ENCODE assay signal across 26 mouse cellular contexts in the genomic region with DNA sequence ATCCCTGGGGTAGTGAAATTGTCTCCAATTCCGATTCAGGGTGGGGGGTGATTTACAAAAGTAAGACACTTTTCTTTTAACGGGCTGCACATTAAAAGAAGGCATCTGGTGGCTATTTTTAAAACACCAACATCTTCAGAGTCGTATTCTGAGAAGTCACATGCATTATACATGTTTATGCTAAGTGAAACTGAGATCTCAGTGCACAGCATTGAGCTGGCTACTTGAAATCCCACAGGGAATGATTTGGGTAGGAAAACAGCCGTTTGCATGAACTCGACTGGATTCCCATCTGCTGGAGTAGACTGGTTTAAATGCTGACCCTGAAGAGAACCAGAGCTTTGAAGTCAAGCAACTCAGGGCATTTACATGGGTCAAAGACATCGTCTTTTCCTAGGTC.
DNase-seq lines count a peak whose midpoint lies in the region; ATAC-seq lines count a peak whose summit lies in the region.
"Had no signal": no experiment of that assay in that cellular context is flagged by ENCODE, and none has a peak within 500 bp of the region (broad histone marks: within the 10 kb centered on the region; RNA-seq: fewer than 3 reads in every experiment).

No protein-coding gene starts in this region.

- no peaks in the 10 kb centered on the region for H3K27me3 ChIP-seq in forebrain, embryonic 16.5 days (replicated peaks; ENCODE audit: control insufficient read depth, insufficient read depth, low read length)
- H3K27me3 ChIP-seq in forebrain, embryonic 12.5 days = no peaks in the 10 kb centered on the region
- no peaks in the 10 kb centered on the region for H3K27me3 ChIP-seq in embryonic facial prominence, embryonic 10.5 days (replicated peaks; ENCODE audit: low read depth, poor library complexity, severe bottlenecking)
- H3K27me3 ChIP-seq in kidney, embryonic 16.5 days (ENCODE audit: insufficient read depth, low read length) = no peaks in the 10 kb centered on the region
- no peaks in the 10 kb centered on the region for H3K27me3 ChIP-seq in kidney, embryonic 14.5 days (ENCODE audit: control insufficient read depth, insufficient read depth, low read length)
- H3K27me3 ChIP-seq: limb, embryonic 12.5 days had no signal

- peak; percentile 31; the same call in 1 of the 2 replicates for ATAC-seq in forebrain, embryonic 16.5 days
- no peak for ATAC-seq in forebrain, embryonic 12.5 days (ENCODE audit: low FRiP score)
- ATAC-seq in kidney, embryonic 16.5 days (ENCODE audit: low FRiP score, low TSS enrichment) = no peak
- no peak for ATAC-seq in kidney, embryonic 14.5 days (ENCODE audit: low FRiP score, low TSS enrichment)
- ATAC-seq: CD4-positive, CD25-positive, alpha-beta regulatory T cell, adult 4 months; hindbrain, postnatal 0 days; intestine, postnatal 0 days; liver, postnatal 0 days; midbrain, embryonic 16.5 days had no signal

- no peak overlapping the region for H3K4me3 ChIP-seq in forebrain, embryonic 16.5 days (replicated peaks; ENCODE audit: low read length)
- H3K4me3 ChIP-seq in forebrain, embryonic 12.5 days (replicated peaks) = no peak overlapping the region
- no peak overlapping the region for H3K4me3 ChIP-seq in embryonic facial prominence, embryonic 10.5 days
- H3K4me3 ChIP-seq in kidney, embryonic 16.5 days (ENCODE audit: low read length) = no peak overlapping the region
- no peak overlapping the region for H3K4me3 ChIP-seq in kidney, embryonic 14.5 days (ENCODE audit: low read length)
- H3K4me3 ChIP-seq: heart, adult 2 months; limb, embryonic 12.5 days; myocyte had no signal

- no peak overlapping the region for H3K9ac ChIP-seq in forebrain, embryonic 16.5 days (replicated peaks; ENCODE audit: low read depth, low read length)
- H3K9ac ChIP-seq in forebrain, embryonic 12.5 days = no peak overlapping the region
- H3K9ac ChIP-seq in kidney, embryonic 16.5 days (replicated peaks; ENCODE audit: low read length) = no peak overlapping the region
- no peak overlapping the region for H3K9ac ChIP-seq in kidney, embryonic 14.5 days (ENCODE audit: low read depth, low read length)
- H3K9ac ChIP-seq: limb, embryonic 12.5 days; liver, postnatal 0 days had no signal

- peaks cover 6% of the 10 kb centered on the region; the same call in 1 of the 2 replicates for H3K4me1 ChIP-seq in forebrain, embryonic 16.5 days (replicated peaks; ENCODE audit: control insufficient read depth, insufficient read depth, low read length)
- H3K4me1 ChIP-seq in forebrain, embryonic 12.5 days = peaks cover 6% of the 10 kb centered on the region; the same call in 1 of the 2 replicates
- H3K4me1 ChIP-seq in embryonic facial prominence, embryonic 10.5 days = peaks cover 8% of the 10 kb centered on the region; the same call in 1 of the 2 replicates
- H3K4me1 ChIP-seq in kidney, embryonic 16.5 days (ENCODE audit: insufficient read depth, low read length) = no peaks in the 10 kb centered on the region
- no peaks in the 10 kb centered on the region for H3K4me1 ChIP-seq in kidney, embryonic 14.5 days (ENCODE audit: control insufficient read depth, insufficient read depth, low read length)

- intact Hi-C loops in left cerebral cortex, postnatal 14 days (cut with DNase I) = no loop called here

- peak; percentile 16 to 54 for DNase-seq in left cerebral cortex, postnatal 14 days (ENCODE audit: low spot score in 2 of 2)
- DNase-seq in left cerebral cortex, adult 8-10 months (ENCODE audit: low spot score in 2 of 2) = no peak
- DNase-seq in brain, adult 2 months (ENCODE audit: low read depth, low spot score) = peak; percentile 34
- peak; percentile 20 for DNase-seq in embryonic facial prominence, embryonic 10.5 days (ENCODE audit: low spot score)
- DNase-seq: adrenal gland, postnatal 36 days; cerebellum, adult 11-12 months; cerebellum, postnatal 14 days; gastrocnemius, postnatal 36 days; heart, adult 2 months; liver, postnatal 0 days; lung, postnatal 14 days; right cerebral cortex, adult 18-20 months; right cerebral cortex, postnatal 4 days; thymus, postnatal 36 days had no signal

- no peak overlapping the region for H3K27ac ChIP-seq in forebrain, embryonic 16.5 days (ENCODE audit: low read length)
- no peak overlapping the region for H3K27ac ChIP-seq in forebrain, embryonic 12.5 days
- no peak overlapping the region for H3K27ac ChIP-seq in embryonic facial prominence, embryonic 10.5 days (replicated peaks)
- H3K27ac ChIP-seq in kidney, embryonic 16.5 days (ENCODE audit: low read length) = no peak overlapping the region
- no peak overlapping the region for H3K27ac ChIP-seq in kidney, embryonic 14.5 days (ENCODE audit: low read depth, low read length)
- H3K27ac ChIP-seq: heart, adult 2 months; hindbrain, postnatal 0 days; kidney, postnatal 0 days; limb, embryonic 12.5 days had no signal

- H3K4me2 ChIP-seq in forebrain, embryonic 16.5 days (ENCODE audit: low read length) = no peak overlapping the region
- no peak overlapping the region for H3K4me2 ChIP-seq in forebrain, embryonic 12.5 days
- H3K4me2 ChIP-seq in kidney, embryonic 16.5 days (replicated peaks; ENCODE audit: low read depth, low read length) = no peak overlapping the region
- H3K4me2 ChIP-seq in kidney, embryonic 14.5 days (replicated peaks; ENCODE audit: low read depth, low read length) = no peak overlapping the region
- H3K4me2 ChIP-seq: limb, embryonic 12.5 days; liver, embryonic 11.5 days had no signal

- 40% methylated on average over 6 of the region's 6 CpGs for WGBS in forebrain, embryonic 16.5 days
- WGBS in forebrain, embryonic 12.5 days = 61% methylated on average over 6 of the region's 6 CpGs
- WGBS in embryonic facial prominence, embryonic 10.5 days = 44% methylated on average over 6 of the region's 6 CpGs
- 24% methylated on average over 6 of the region's 6 CpGs for WGBS in kidney, embryonic 16.5 days
- 44% methylated on average over 6 of the region's 6 CpGs for WGBS in kidney, embryonic 14.5 days

- no peaks in the 10 kb centered on the region for H3K36me3 ChIP-seq in forebrain, embryonic 16.5 days (ENCODE audit: control insufficient read depth, insufficient read depth)
- no peaks in the 10 kb centered on the region for H3K36me3 ChIP-seq in forebrain, embryonic 12.5 days (replicated peaks)
- H3K36me3 ChIP-seq in embryonic facial prominence, embryonic 10.5 days (replicated peaks) = no peaks in the 10 kb centered on the region
- no peaks in the 10 kb centered on the region for H3K36me3 ChIP-seq in kidney, embryonic 16.5 days (ENCODE audit: insufficient read depth, low read length)
- H3K36me3 ChIP-seq in kidney, embryonic 14.5 days (ENCODE audit: control insufficient read depth, insufficient read depth, low read length) = no peaks in the 10 kb centered on the region
- H3K36me3 ChIP-seq: limb, embryonic 12.5 days had no signal

- no peaks in the 10 kb centered on the region for H3K9me3 ChIP-seq in forebrain, embryonic 16.5 days (ENCODE audit: control insufficient read depth, low read length)
- no peaks in the 10 kb centered on the region for H3K9me3 ChIP-seq in forebrain, embryonic 12.5 days
- no peaks in the 10 kb centered on the region for H3K9me3 ChIP-seq in embryonic facial prominence, embryonic 10.5 days
- no peaks in the 10 kb centered on the region for H3K9me3 ChIP-seq in kidney, embryonic 16.5 days (ENCODE audit: low read length)
- no peaks in the 10 kb centered on the region; the same call in 1 of the 2 replicates for H3K9me3 ChIP-seq in kidney, embryonic 14.5 days (ENCODE audit: control insufficient read depth, low read length)

Comparison
In these comparisons a context has a peak if more than half of its experiments do, and no peak if none do; other contexts are left out.
1. DNase-seq: peak in left cerebral cortex, postnatal 14 days (2 of 2), brain, adult 2 months (single experiment) and embryonic facial prominence, embryonic 10.5 days (single experiment); none in left cerebral cortex, adult 8-10 months (0 of 2).